Comparison of ENCODE assay signal across 8 mouse cellular contexts in the genomic region with DNA sequence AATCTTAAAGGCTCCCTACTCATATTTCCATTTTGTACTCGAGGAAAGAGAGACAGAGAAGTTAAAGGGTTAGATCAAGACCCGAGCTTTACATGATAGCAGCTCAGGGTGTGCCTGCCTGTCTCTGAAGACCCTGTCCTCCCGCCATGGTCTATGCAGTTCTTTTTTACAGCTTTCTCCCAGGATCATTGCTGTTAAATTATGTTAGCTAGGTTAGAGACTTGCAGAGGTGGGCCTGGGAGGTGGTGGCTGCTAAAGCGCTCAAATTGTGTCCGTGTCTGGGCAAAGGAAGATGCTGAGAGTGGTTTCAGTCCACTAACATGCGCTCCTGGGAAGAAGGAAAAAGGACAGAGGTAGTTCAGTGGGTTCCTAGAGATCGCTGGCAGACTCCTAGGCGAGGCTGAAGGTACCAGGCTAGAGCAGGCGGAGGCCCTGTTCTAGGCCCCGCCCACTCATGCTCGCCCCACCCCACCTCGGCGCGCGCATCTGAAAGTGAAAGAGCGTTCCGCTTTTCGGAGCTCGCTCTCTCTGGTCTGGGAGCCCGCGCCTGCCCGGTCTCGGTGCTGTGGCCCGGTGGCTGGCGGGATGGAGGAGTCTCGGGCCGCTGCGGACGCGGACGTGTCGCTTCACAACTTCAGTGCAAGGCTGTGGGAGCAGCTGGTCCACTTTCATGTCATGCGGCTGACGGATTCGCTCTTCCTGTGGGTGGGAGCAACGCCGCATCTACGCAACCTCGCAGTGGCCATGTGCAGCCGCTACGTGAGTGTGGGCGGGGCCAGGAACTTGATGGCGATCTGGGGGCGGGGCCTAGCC. TPM values are rescaled to one million over a fixed set of nuclear protein-coding genes. Genes with fewer than 3 reads are reported as not detected.
A peak's percentile ranks its signal among the peaks of the same experiment; 100 is the strongest.
DNase-seq lines count a peak whose midpoint lies in the region; ATAC-seq and TF ChIP-seq lines count a peak whose summit lies in the region.

Psmg4 (plus strand) TSS at position 474 of the 813 bp plus-strand sequence.

- H3K9ac ChIP-seq in forebrain, embryonic 16.5 days (replicated peaks; ENCODE audit: low read depth, low read length), result peak within 1 kb of the TSS; percentile 63
- H3K9ac ChIP-seq in neural tube, embryonic 14.5 days (replicated peaks; ENCODE audit: low read depth, low read length), result peak within 1 kb of the TSS; percentile 61

- peak within 1 kb of the TSS; percentile 91 for H3K4me3 ChIP-seq in G1E (ENCODE audit: low read depth, low read length)
- peak within 1 kb of the TSS; percentile 69 for H3K4me3 ChIP-seq in forebrain, embryonic 16.5 days (replicated peaks; ENCODE audit: low read length)
- H3K4me3 ChIP-seq in neural tube, embryonic 14.5 days (ENCODE audit: low read depth, low read length), result peak within 1 kb of the TSS; percentile 65
- peak within 1 kb of the TSS; percentile 97 for H3K4me3 ChIP-seq in testis, adult 2 months (ENCODE audit: control insufficient read depth, low read depth, low read length)

- 4% methylated on average over 44 of the region's 44 CpGs for whole genome bisulfite sequencing in forebrain, embryonic 16.5 days
- 2% methylated on average over 44 of the region's 44 CpGs for WGBS in neural tube, embryonic 14.5 days

- intact Hi-C loops in heart, postnatal 25 days (cut with DNase I), result no loop called here

- H3K27ac ChIP-seq in forebrain, embryonic 16.5 days (ENCODE audit: low read length), result peak within 1 kb of the TSS; percentile 86
- H3K27ac ChIP-seq in neural tube, embryonic 14.5 days (ENCODE audit: low read depth, low read length), result peak within 1 kb of the TSS; percentile 89
- peak within 1 kb of the TSS; percentile 78 for H3K27ac ChIP-seq in testis, adult 2 months (ENCODE audit: control insufficient read depth, insufficient read depth, low read depth, low read length)

- ATAC-seq in G1E (ENCODE audit: extremely low read depth, insufficient number of reproducible peaks, low FRiP score, poor library complexity, severe bottlenecking), result peak; percentile 85
- peak; percentile 95 for ATAC-seq in forebrain, embryonic 16.5 days
- ATAC-seq in neural tube, embryonic 14.5 days (ENCODE audit: low read depth), result peak; percentile 95

- TF ChIP-seq CTCF in G1E (IDR thresholded peaks at IDR 0.05; ENCODE audit: low read depth, low read length), result no peak
- no peak for TF ChIP-seq CTCF in testis, adult 2 months (IDR thresholded peaks at IDR 0.05; ENCODE audit: control insufficient read depth, insufficient read depth, insufficient replicate concordance, low read depth, low read length)

- peak; percentile 79 for TF ChIP-seq POLR2A in testis, adult 2 months (IDR thresholded peaks at IDR 0.05; ENCODE audit: control insufficient read depth, low read depth, low read length)

- H3K9me3 ChIP-seq in G1E (replicated peaks), result no peaks in the 10 kb centered on the region
- H3K9me3 ChIP-seq in forebrain, embryonic 16.5 days (ENCODE audit: control insufficient read depth, low read length), result no peaks in the 10 kb centered on the region
- no peaks in the 10 kb centered on the region for H3K9me3 ChIP-seq in neural tube, embryonic 14.5 days (ENCODE audit: control insufficient read depth, low read length)

- H3K4me1 ChIP-seq in G1E (ENCODE audit: insufficient read depth, low read depth, low read length), result peaks cover 30% of the 10 kb centered on the region
- peaks cover 11% of the 10 kb centered on the region for H3K4me1 ChIP-seq in forebrain, embryonic 16.5 days (replicated peaks; ENCODE audit: control insufficient read depth, insufficient read depth, low read length)
- H3K4me1 ChIP-seq in neural tube, embryonic 14.5 days (ENCODE audit: control insufficient read depth, insufficient read depth, low read length), result 0 out of 2 replicates have a peak, but pooled peaks cover 5% of the 10 kb centered on the region
- peaks cover 5% of the 10 kb centered on the region for H3K4me1 ChIP-seq in testis, adult 2 months (ENCODE audit: control insufficient read depth, insufficient read depth, low read length)

- peaks cover 21% of the 10 kb centered on the region for H3K36me3 ChIP-seq in G1E (replicated peaks)
- peaks cover 7% of the 10 kb centered on the region for H3K36me3 ChIP-seq in forebrain, embryonic 16.5 days (ENCODE audit: control insufficient read depth, insufficient read depth)
- no peaks in the 10 kb centered on the region for H3K36me3 ChIP-seq in neural tube, embryonic 14.5 days (ENCODE audit: control insufficient read depth, insufficient read depth, low read length)
- no peaks in the 10 kb centered on the region for H3K36me3 ChIP-seq in testis, adult 2 months (ENCODE audit: control insufficient read depth, insufficient read depth, low read length)

- peak within 1 kb of the TSS; percentile 62 for H3K4me2 ChIP-seq in forebrain, embryonic 16.5 days (ENCODE audit: low read length)
- H3K4me2 ChIP-seq in neural tube, embryonic 14.5 days (ENCODE audit: low read depth, low read length), result peak within 1 kb of the TSS; percentile 71

- H3K27me3 ChIP-seq in G1E (ENCODE audit: insufficient read depth, low read length), result no peaks in the 10 kb centered on the region
- no peaks in the 10 kb centered on the region for H3K27me3 ChIP-seq in forebrain, embryonic 16.5 days (replicated peaks; ENCODE audit: control insufficient read depth, insufficient read depth, low read length)
- H3K27me3 ChIP-seq in neural tube, embryonic 14.5 days (ENCODE audit: control insufficient read depth, insufficient read depth, low read length), result no peaks in the 10 kb centered on the region
- H3K27me3 ChIP-seq in testis, adult 2 months (ENCODE audit: control insufficient read depth, insufficient read depth, low read length), result no peaks in the 10 kb centered on the region

- peak; percentile 81 for DNase-seq in G1E (ENCODE audit: low spot score)
- DNase-seq in cerebellum, adult 18-20 months, result peak; percentile 91 to 92
- DNase-seq in heart, postnatal 25 days (ENCODE audit: low spot score), result peak; percentile 84
- DNase-seq in layer of hippocampus, adult 18-20 months (ENCODE audit: low spot score in 2 of 2), result peak; percentile 88 to 95
- DNase-seq in lung, adult 18-20 months, result peak; percentile 93 to 94

RNA-seq across cellular contexts. Expression of gene Psmg4, which starts in this region (rescaled TPM):
- total RNA-seq in G1E (2014; fragmentation: Nextera tagmentation), result 5.9 and 13.4 TPM in 2 replicates
- total RNA-seq in G1E (2017), result 126 and 143 TPM in 2 replicates
- 22.7 and 38.1 TPM in 2 replicates for polyA plus RNA-seq in G1E (2012)
- 82.3 and 89.0 TPM in 2 replicates for polyA plus RNA-seq in forebrain, embryonic 16.5 days (2015; fragmentation: Nextera tagmentation; extraction: Ambion mirVana)
- 10 to 100 TPM; 22.9 to 29.7 TPM for total RNA-seq in heart, postnatal 25 days (2021)
- total RNA-seq in layer of hippocampus, adult 18-20 months (2021), result 10 to 100 TPM; 24.9 to 29.2 TPM
- 77.8 and 87.4 TPM in 2 replicates for polyA plus RNA-seq in neural tube, embryonic 14.5 days (2014; fragmentation: Nextera tagmentation; extraction: Ambion mirVana)
- polyA plus RNA-seq in testis, adult 2 months (2012; rRNA removed), result 39.7 and 49.8 TPM in 2 replicates

Comparison
In these comparisons a context has a peak if more than half of its experiments do, and no peak if none do; other contexts are left out.
1. Peak in every context shown above with its lines: DNase-seq, ATAC-seq, H3K4me3 ChIP-seq and H3K27ac ChIP-seq.